Mouse (Mus musculus): ENCODE results near the gene Ccdc155. TPM values are rescaled to one million over a fixed set of nuclear protein-coding genes. Genes with fewer than 3 reads are reported as not detected.
A peak's percentile ranks its signal among the peaks of the same experiment; 100 is the strongest.

Gene Ccdc155
- polyA plus RNA-seq, 1 experiment from 2014 or later = 0.27 TPM

DNA sequence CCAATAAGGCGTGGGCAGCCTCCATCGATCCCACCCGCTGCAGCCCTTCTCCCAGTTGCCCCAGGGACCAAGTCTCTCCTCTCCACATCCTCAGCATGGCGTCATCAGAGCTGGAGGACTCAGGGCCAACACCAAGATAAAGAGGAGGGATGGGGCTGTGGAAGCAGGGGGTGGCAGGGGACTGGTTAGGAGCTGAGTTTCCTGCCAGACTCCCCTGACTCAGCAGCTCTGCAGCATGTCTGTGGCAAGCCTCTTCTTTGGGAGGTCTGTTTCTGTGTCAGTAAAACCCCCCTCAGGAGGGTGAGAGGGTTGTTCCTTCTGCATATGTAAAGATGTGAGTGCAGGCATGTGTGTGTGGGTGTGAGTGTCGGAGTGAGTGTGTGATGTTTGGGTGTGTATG is 7.7 kb downstream of the Ccdc155 start:
- DNase-seq (ENCODE audit: low spot score) (no peak), ATAC-seq (ENCODE audit: insufficient read depth, low FRiP score, low TSS enrichment) (no peak)
- Histone ChIP-seq H3K9me3 (ENCODE audit: control insufficient read depth, low read length) (no peaks in the 10 kb centered on the region), H3K4me2 (ENCODE audit: low read depth) (no peak overlapping the region), H3K4me1 (ENCODE audit: control insufficient read depth, insufficient read depth, low read length) (0 out of 2 replicates have a peak, but pooled peaks cover 1% of the 10 kb centered on the region), H3K9ac (ENCODE audit: low read length) (no peak overlapping the region), H3K27me3 (ENCODE audit: control insufficient read depth, insufficient read depth, low read length) (no peaks in the 10 kb centered on the region), H3K4me3 (ENCODE audit: low read depth, low read length) (no peak overlapping the region), H3K36me3 (ENCODE audit: control insufficient read depth, insufficient read depth, low read length) (no peaks in the 10 kb centered on the region), H3K27ac (ENCODE audit: low read depth, low read length) (no peak overlapping the region)
- 65% methylated on average over 5 of the region's 5 CpGs for WGBS

DNA sequence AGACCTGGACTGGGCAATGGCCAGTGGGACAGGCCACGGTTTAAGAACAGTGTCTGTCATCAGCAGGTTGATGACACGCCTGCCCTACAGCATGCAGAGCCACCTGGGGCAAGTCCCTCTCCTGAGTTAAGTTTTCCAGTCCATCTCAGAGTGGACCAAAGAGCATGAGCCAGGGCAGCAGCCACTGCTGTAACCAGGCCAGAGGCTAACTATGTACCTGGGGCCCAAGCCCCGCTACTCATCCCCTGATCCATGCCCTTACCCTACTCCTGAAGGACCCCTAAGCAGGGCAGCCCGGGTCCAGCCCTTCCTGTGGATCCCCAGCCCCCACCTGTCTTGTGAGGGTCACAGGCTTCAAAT is 8.5 kb downstream of the Ccdc155 start:
- H3K4me3 ChIP-seq (ENCODE audit: low read depth, low read length) = no peak overlapping the region
- ATAC-seq (ENCODE audit: insufficient read depth, low FRiP score, low TSS enrichment) = no peak
- WGBS = 87% methylated on average over 4 of the region's 4 CpGs
- no peaks in the 10 kb centered on the region for H3K9me3 ChIP-seq (ENCODE audit: control insufficient read depth, low read length)
- no peak for DNase-seq (ENCODE audit: low spot score)
- no peaks in the 10 kb centered on the region for H3K36me3 ChIP-seq (ENCODE audit: control insufficient read depth, insufficient read depth, low read length)
- H3K9ac ChIP-seq (ENCODE audit: low read length) = no peak overlapping the region
- no peak overlapping the region for H3K27ac ChIP-seq (ENCODE audit: low read depth, low read length)
- H3K4me1 ChIP-seq (ENCODE audit: control insufficient read depth, insufficient read depth, low read length) = 0 out of 2 replicates have a peak, but pooled peaks cover 2% of the 10 kb centered on the region
- no peak overlapping the region for H3K4me2 ChIP-seq (ENCODE audit: low read depth)
- no peaks in the 10 kb centered on the region for H3K27me3 ChIP-seq (ENCODE audit: control insufficient read depth, insufficient read depth, low read length)

DNA sequence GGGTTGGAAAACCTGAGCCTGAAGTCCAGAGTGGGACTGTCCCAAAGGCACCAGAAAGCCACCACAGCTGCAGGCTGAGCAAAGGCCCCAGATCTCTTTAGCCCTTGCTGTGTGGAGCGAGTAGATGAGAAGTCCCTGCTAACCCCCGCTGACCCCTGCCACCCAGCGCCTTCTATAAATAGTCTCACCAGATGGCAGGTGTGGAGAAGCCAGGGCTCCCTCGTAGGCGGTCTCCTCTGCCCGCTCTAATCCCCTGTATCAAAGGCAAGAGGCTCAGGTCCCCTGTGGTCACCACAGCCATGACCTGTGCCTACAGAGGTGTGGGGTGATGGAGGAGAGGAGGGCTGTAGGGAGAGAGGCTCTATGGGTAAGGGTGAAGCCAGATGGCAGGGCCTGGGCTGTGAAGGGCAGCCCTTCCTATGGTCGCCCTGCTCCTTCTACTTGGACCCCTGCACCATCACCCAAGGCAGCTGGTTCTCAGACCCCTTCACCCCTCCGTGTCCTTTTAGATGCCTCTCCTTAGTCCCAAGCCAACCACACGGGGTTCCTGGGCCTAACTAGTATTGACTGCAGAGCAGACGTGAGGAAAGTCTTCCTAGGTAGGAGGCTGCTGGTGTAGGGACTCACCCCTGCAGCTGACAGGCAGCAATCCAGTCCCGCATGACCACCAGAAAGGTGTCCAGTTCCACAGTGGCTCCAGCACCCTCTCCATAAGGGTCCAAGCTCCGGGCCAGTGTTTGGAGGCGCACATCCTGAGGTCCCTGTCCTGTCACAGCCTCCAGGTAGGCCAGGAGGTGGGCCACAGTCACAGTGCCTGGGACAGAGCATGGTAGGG is 9.1 kb downstream of the Ccdc155 start:
- DNase-seq (ENCODE audit: low spot score) (no peak), ATAC-seq (ENCODE audit: insufficient read depth, low FRiP score, low TSS enrichment) (no peak)
- H3K4me3 ChIP-seq (ENCODE audit: low read depth, low read length) = no peak overlapping the region
- no peak overlapping the region for H3K4me2 ChIP-seq (ENCODE audit: low read depth)
- H3K36me3 ChIP-seq (ENCODE audit: control insufficient read depth, insufficient read depth, low read length) = no peaks in the 10 kb centered on the region
- H3K9me3 ChIP-seq (ENCODE audit: control insufficient read depth, low read length) = no peaks in the 10 kb centered on the region
- no peak overlapping the region for H3K27ac ChIP-seq (ENCODE audit: low read depth, low read length)
- no peaks in the 10 kb centered on the region for H3K27me3 ChIP-seq (ENCODE audit: control insufficient read depth, insufficient read depth, low read length)
- H3K9ac ChIP-seq (ENCODE audit: low read length) = no peak overlapping the region
- 0 out of 2 replicates have a peak, but pooled peaks cover 2% of the 10 kb centered on the region for H3K4me1 ChIP-seq (ENCODE audit: control insufficient read depth, insufficient read depth, low read length)
- 63% methylated on average over 13 of the region's 13 CpGs for WGBS

DNA sequence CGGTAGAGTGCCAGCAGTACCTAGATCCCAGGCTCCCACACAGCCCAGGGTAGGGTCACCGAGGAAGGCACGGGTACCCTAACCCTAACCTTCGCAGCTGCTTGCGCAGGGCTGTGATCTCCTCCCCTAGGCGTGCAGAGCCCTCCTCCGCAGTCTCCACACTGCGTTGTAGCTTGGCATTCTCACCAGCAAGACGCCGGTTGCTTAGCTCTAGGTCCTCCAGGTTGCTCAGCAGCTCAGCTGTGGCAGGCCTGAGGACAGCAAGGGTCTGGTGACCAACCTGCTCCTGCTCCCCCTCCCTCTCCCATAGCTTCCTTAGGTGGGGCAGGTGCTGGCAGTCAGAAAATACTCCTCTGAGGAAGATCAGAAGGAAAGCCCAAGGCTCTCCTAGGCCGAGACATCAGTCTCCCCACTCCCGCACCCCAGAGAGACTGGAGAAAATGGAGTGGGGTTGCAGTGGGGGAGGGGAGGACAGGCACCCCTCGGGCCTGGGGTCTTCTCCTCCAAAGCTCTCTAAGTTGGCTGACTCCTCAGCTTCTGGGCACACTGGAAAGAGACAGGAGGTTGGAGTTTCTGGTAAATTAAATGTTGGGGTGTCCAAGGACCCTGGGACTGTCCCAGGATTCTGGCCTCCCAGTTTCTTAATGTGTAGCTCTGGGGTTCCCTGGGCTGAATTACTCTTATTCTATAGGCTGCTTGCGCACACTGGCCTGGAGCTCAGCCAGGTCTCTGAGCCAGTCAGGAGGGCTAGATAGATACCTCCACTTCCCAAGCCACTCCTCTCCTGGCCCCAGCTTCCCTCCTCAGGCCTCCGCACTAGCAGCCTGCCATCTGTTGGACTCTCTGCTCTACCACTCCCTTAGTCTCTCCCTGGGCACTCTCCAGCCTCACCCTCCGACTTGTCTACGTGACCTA is 10.6 kb downstream of the Ccdc155 start:
- Histone ChIP-seq H3K9me3 (ENCODE audit: control insufficient read depth, low read length) (no peaks in the 10 kb centered on the region), H3K4me1 (ENCODE audit: control insufficient read depth, insufficient read depth, low read length) (0 out of 2 replicates have a peak, but pooled peaks cover 2% of the 10 kb centered on the region), H3K27me3 (ENCODE audit: control insufficient read depth, insufficient read depth, low read length) (peaks cover 3% of the 10 kb centered on the region; the same call in 1 of the 2 replicates)

DNA sequence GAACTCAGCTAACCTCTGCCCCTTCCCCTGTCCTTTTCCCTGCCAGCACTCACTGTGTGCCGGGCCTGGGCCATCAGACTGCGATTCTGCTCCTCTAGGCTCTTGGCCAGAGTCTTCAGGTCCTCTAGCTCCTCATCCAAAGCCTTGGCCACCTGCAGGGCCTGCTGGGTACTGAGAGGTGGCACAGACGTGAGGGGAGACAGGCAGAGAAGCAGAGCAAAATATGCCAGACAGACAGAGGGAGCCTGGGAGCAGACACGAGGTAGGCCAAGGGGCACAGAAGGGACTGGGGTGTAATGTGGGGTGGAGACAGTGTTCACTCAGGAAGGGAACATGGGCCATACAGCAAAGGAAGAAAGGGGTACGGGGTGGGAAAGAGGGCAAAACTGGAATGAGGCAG is 11.3 kb downstream of the Ccdc155 start:
- no peak for ATAC-seq (ENCODE audit: insufficient read depth, low FRiP score, low TSS enrichment)
- 0 out of 2 replicates have a peak overlapping the region, but pooled peaks have one; percentile 10 for H3K9ac ChIP-seq (ENCODE audit: low read length)
- DNase-seq (ENCODE audit: low spot score) = no peak
- peaks cover 7% of the 10 kb centered on the region; the same call in 1 of the 2 replicates for H3K27me3 ChIP-seq (ENCODE audit: control insufficient read depth, insufficient read depth, low read length)
- no peak overlapping the region for H3K27ac ChIP-seq (ENCODE audit: low read depth, low read length)
- H3K4me1 ChIP-seq (ENCODE audit: control insufficient read depth, insufficient read depth, low read length) = 0 out of 2 replicates have a peak, but pooled peaks cover 2% of the 10 kb centered on the region
- no peak overlapping the region for H3K4me3 ChIP-seq (ENCODE audit: low read depth, low read length)
- no peaks in the 10 kb centered on the region for H3K36me3 ChIP-seq (ENCODE audit: control insufficient read depth, insufficient read depth, low read length)
- no peak overlapping the region for H3K4me2 ChIP-seq (ENCODE audit: low read depth)
- no peaks in the 10 kb centered on the region for H3K9me3 ChIP-seq (ENCODE audit: control insufficient read depth, low read length)
- 72% methylated on average over 5 of the region's 5 CpGs for WGBS

More for the DNA sequence above, 10.6 kb downstream of the Ccdc155 start:
- DNase-seq (ENCODE audit: low spot score) (no peak), ATAC-seq (ENCODE audit: insufficient read depth, low FRiP score, low TSS enrichment) (no peak)
- H3K27ac ChIP-seq (ENCODE audit: low read depth, low read length) = no peak overlapping the region
- H3K9ac ChIP-seq (ENCODE audit: low read length) = no peak overlapping the region
- no peaks in the 10 kb centered on the region for H3K36me3 ChIP-seq (ENCODE audit: control insufficient read depth, insufficient read depth, low read length)
- no peak overlapping the region for H3K4me3 ChIP-seq (ENCODE audit: low read depth, low read length)
- 78% methylated on average over 17 of the region's 17 CpGs for WGBS
- no peak overlapping the region for H3K4me2 ChIP-seq (ENCODE audit: low read depth)

DNA sequence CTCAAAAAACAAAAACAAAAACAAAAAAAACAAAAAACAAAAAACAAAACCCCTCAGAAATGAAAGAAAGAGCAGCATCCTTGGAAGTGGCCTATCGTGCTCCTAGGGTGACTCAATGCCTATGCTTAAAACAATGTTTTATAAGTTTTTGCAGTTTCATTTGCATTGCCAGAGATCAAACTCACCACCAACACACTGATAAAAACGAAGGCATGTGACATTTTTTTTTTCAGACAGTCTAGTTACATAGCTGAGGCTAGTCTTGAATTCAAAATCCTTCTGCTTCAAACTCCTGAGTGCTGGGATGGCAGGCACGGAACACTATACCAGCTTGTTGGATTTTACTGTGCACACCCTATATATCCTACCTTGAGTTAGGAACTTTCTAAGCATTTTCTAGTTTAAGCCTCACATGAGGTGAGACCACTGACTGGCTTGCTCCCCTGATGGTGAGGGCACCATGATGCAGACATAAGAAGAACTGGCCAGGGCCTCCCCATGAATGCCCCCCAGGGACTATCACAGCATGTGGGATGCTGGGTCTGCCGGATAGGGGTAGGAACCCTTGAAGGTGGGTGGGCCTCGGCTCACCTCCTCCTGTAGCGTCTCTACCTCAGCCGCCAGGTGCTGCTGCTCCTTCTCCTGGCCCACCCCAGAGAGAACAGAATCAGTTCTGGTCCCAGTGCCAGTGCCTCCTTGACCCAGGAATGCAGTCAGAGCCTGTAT is 11.9 kb downstream of the Ccdc155 start:
- no peak overlapping the region for H3K4me3 ChIP-seq (ENCODE audit: low read depth, low read length)
- 0 out of 2 replicates have a peak, but pooled peaks cover 2% of the 10 kb centered on the region for H3K4me1 ChIP-seq (ENCODE audit: control insufficient read depth, insufficient read depth, low read length)
- 85% methylated on average over 7 of the region's 7 CpGs for WGBS
- no peak overlapping the region for H3K9ac ChIP-seq (ENCODE audit: low read length)
- no peaks in the 10 kb centered on the region for H3K9me3 ChIP-seq (ENCODE audit: control insufficient read depth, low read length)
- no peaks in the 10 kb centered on the region for H3K36me3 ChIP-seq (ENCODE audit: control insufficient read depth, insufficient read depth, low read length)
- DNase-seq (ENCODE audit: low spot score) (no peak), ATAC-seq (ENCODE audit: insufficient read depth, low FRiP score, low TSS enrichment) (no peak)
- peaks cover 7% of the 10 kb centered on the region; the same call in 1 of the 2 replicates for H3K27me3 ChIP-seq (ENCODE audit: control insufficient read depth, insufficient read depth, low read length)
- no peak overlapping the region for H3K4me2 ChIP-seq (ENCODE audit: low read depth)
- H3K27ac ChIP-seq (ENCODE audit: low read depth, low read length) = no peak overlapping the region

DNA sequence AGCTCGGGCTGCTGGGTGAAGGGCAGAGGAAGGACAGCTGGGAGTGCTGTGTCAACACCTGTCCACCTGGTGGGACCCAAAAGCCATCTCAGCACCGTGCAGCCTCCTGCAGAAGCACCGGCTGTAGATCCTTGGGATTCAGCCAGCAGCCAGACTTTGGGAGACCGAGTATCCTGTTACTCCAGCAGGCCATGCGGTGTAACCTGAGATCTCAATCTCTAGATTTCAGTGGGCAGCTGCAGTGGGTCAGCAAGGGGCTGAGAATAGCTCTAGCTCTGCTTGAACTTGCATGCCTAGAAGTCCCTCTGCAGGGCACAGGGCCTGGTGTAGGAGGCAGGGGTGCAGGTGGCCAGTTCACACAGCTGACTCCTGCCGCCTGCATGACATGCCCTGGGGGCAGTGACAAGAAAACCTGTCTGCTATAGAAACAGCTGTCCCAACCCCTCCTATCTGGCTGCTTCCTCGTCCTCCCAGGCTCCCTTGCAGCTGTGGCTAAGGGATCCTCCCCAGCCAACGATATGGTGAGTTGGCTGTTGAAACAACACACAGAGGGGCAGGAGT is 12.8 kb downstream of the Ccdc155 start:
- WGBS = 19% methylated on average over 8 of the region's 8 CpGs
- peaks cover 7% of the 10 kb centered on the region; the same call in 1 of the 2 replicates for H3K27me3 ChIP-seq (ENCODE audit: control insufficient read depth, insufficient read depth, low read length)

DNA sequence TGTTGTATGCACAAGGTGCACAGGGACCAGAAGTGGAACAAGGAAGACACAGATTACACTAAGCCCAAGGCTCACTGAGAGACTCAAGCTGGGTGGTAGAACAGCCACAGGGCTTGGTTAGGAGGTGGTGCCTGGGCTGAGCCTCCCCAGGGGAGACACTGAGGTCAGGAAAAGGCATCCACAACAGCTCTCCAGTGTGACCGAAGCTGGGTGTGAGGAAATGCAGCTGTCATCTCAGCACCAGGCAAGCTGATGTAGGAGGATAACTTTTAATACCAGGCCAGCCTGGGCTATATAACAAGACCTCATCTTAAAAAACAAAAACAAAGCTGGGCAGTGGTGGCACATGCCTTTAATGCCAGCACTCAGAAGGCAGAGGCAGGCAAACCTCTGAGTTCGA is 13.5 kb downstream of the Ccdc155 start:
- ATAC-seq (ENCODE audit: insufficient read depth, low FRiP score, low TSS enrichment) = no peak
- H3K27me3 ChIP-seq (ENCODE audit: control insufficient read depth, insufficient read depth, low read length) = peaks cover 7% of the 10 kb centered on the region; the same call in 1 of the 2 replicates

More for the DNA sequence above, 12.8 kb downstream of the Ccdc155 start:
- DNase-seq (ENCODE audit: low spot score) = peak; percentile 34
- Histone ChIP-seq H3K36me3 (ENCODE audit: control insufficient read depth, insufficient read depth, low read length) (no peaks in the 10 kb centered on the region), H3K27ac (ENCODE audit: low read depth, low read length) (no peak overlapping the region), H3K9ac (ENCODE audit: low read length) (no peak overlapping the region), H3K4me2 (ENCODE audit: low read depth) (no peak overlapping the region), H3K4me3 (ENCODE audit: low read depth, low read length) (no peak overlapping the region), H3K9me3 (ENCODE audit: control insufficient read depth, low read length) (no peaks in the 10 kb centered on the region), H3K4me1 (ENCODE audit: control insufficient read depth, insufficient read depth, low read length) (0 out of 2 replicates have a peak, but pooled peaks cover 2% of the 10 kb centered on the region)
- ATAC-seq (ENCODE audit: insufficient read depth, low FRiP score, low TSS enrichment) = no peak

More for the DNA sequence above, 13.5 kb downstream of the Ccdc155 start:
- H3K4me1 ChIP-seq (ENCODE audit: control insufficient read depth, insufficient read depth, low read length) = 0 out of 2 replicates have a peak, but pooled peaks cover 2% of the 10 kb centered on the region
- H3K9me3 ChIP-seq (ENCODE audit: control insufficient read depth, low read length) = no peaks in the 10 kb centered on the region
- H3K4me3 ChIP-seq (ENCODE audit: low read depth, low read length) = no peak overlapping the region
- H3K36me3 ChIP-seq (ENCODE audit: control insufficient read depth, insufficient read depth, low read length) = no peaks in the 10 kb centered on the region
- DNase-seq (ENCODE audit: low spot score) = no peak
- no peak overlapping the region for H3K4me2 ChIP-seq (ENCODE audit: low read depth)
- H3K9ac ChIP-seq (ENCODE audit: low read length) = no peak overlapping the region
- no peak overlapping the region for H3K27ac ChIP-seq (ENCODE audit: low read depth, low read length)
- WGBS = 73% methylated on average over 2 of the region's 2 CpGs

All from neural tube, embryonic 11.5 days (tissue).